Mouse (Mus musculus) MEL (cell line): ENCODE results near the gene Rmnd1. TPM values are rescaled to one million over a fixed set of nuclear protein-coding genes. Genes with fewer than 3 reads are reported as not detected.

ENCODE experiments used
- DNase-seq: peaks from one replicate; pipeline ENCODE4 v3.0.0; 2011; ENCODE audit warnings: low read depth, low spot score
- H3K27ac ChIP-seq: 2 replicates; pipeline ENCODE4 v1.5.1; 2012; ENCODE audit warnings: low read depth, mild to moderate bottlenecking, control low read depth, low read length, moderate library complexity; ENCODE audit not compliant: control insufficient read depth
- H3K27me3 ChIP-seq, 2 experiments: fragments of 150-350 bp in 1 of 2; sonication (generic) in 1 of 2; 2 replicates each; pipeline ENCODE4 v1.6.1; 2012; ENCODE audit warnings: low read length in 2 of 2, mild to moderate bottlenecking in 2 of 2, improper control_type of control experiment in 1 of 2, moderate library complexity in 1 of 2; ENCODE audit not compliant: insufficient read depth in 2 of 2, control insufficient read depth in 1 of 2
- H3K36me3 ChIP-seq, 2 experiments: 2 replicates each; pipeline ENCODE4 v1.6.1; 2012 to 2014; ENCODE audit warnings: low read length in 2 of 2, improper control_type of control experiment in 1 of 2, inconsistent platforms in 1 of 2, mild to moderate bottlenecking in 1 of 2; ENCODE audit not compliant: insufficient read depth in 2 of 2, control insufficient read depth in 1 of 2
- H3K4me1 ChIP-seq, 2 experiments: fragments of 150-350 bp in 1 of 2; sonication (generic) in 1 of 2; 2 replicates each; pipeline ENCODE4 v1.6.1; 2012; ENCODE audit warnings: low read length in 2 of 2, improper control_type of control experiment in 1 of 2, mild to moderate bottlenecking in 1 of 2; ENCODE audit not compliant: insufficient read depth in 2 of 2, control insufficient read depth in 1 of 2
- H3K4me3 ChIP-seq, 2 experiments: fragments of 150-350 bp in 1 of 2; sonication (generic) in 1 of 2; 2 replicates each; pipeline ENCODE4 v1.5.1; 2012; ENCODE audit warnings: low read depth in 2 of 2, low read length in 2 of 2, mild to moderate bottlenecking in 2 of 2, moderate library complexity in 2 of 2, control low read depth in 1 of 2, improper control_type of control experiment in 1 of 2; ENCODE audit not compliant: control insufficient read depth in 1 of 2, insufficient read depth in 1 of 2
- H3K79me2 ChIP-seq: 2 replicates; pipeline ENCODE4 v1.6.1; 2012; ENCODE audit warnings: mild to moderate bottlenecking, low read length, moderate library complexity; ENCODE audit not compliant: control insufficient read depth, poor library complexity, insufficient read depth
- H3K9ac ChIP-seq: 2 replicates; pipeline ENCODE4 v1.6.1; 2012; ENCODE audit warnings: low read depth, mild to moderate bottlenecking, control low read depth, low read length, moderate library complexity; ENCODE audit not compliant: control insufficient read depth, poor library complexity, severe bottlenecking
- H3K9me3 ChIP-seq: fragments of 150-350 bp; sonication (generic); replicated peaks from 2 replicates; pipeline ENCODE4 v1.6.1; 2012; ENCODE audit warnings: mild to moderate bottlenecking, low read length, improper control_type of control experiment, moderate library complexity; ENCODE audit not compliant: insufficient read depth
- BHLHE40 ChIP-seq: IDR thresholded peaks from 2 replicates; pipeline ENCODE4 v1.6.1; 2012; ENCODE audit warnings: low read depth, mild to moderate bottlenecking, inconsistent platforms, low read length, improper control_type of control experiment, borderline replicate concordance
- CHD2 ChIP-seq: IDR thresholded peaks from 2 replicates; pipeline ENCODE4 v1.6.1; 2011; ENCODE audit warnings: low read length, improper control_type of control experiment
- EP300 ChIP-seq, 2 experiments: IDR thresholded peaks; 2 replicates each; pipeline ENCODE4 v1.6.1; 2011; ENCODE audit warnings: improper control_type of control experiment in 2 of 2, low read length in 2 of 2, low read depth in 1 of 2, mild to moderate bottlenecking in 1 of 2
- ETS1 ChIP-seq: IDR thresholded peaks from 2 replicates; pipeline ENCODE4 v1.6.1; 2012; ENCODE audit warnings: low read depth, mild to moderate bottlenecking, inconsistent platforms, low read length, improper control_type of control experiment, moderate library complexity
- KAT2A ChIP-seq: conservative IDR thresholded peaks from 2 replicates; pipeline ENCODE4 v1.6.1; 2012; ENCODE audit warnings: low read depth, low read length, improper control_type of control experiment, inconsistent platforms
- MAX ChIP-seq: IDR thresholded peaks from 2 replicates; pipeline ENCODE4 v1.6.1; 2011; ENCODE audit warnings: low read length, improper control_type of control experiment
- MAZ ChIP-seq: IDR thresholded peaks from 2 replicates; pipeline ENCODE4 v1.6.1; 2012; ENCODE audit warnings: low read depth, mild to moderate bottlenecking, inconsistent platforms, low read length, improper control_type of control experiment
- MEF2A ChIP-seq: IDR thresholded peaks from 2 replicates; pipeline ENCODE4 v1.6.1; 2014; ENCODE audit warnings: low read depth, mild to moderate bottlenecking, inconsistent platforms, low read length, improper control_type of control experiment; ENCODE audit not compliant: poor library complexity, insufficient replicate concordance, severe bottlenecking; ENCODE audit errors: extremely low read depth
- MXI1 ChIP-seq: IDR thresholded peaks from 2 replicates; pipeline ENCODE4 v1.6.1; 2011; ENCODE audit warnings: mild to moderate bottlenecking, low read depth, low read length, improper control_type of control experiment
- NELFE ChIP-seq: IDR thresholded peaks from 2 replicates; pipeline ENCODE4 v1.6.1; 2011; ENCODE audit warnings: low read depth, low read length, improper control_type of control experiment
- POLR2A ChIP-seq, 2 experiments: IDR thresholded peaks; 2 replicates each; pipeline ENCODE4 v1.6.1; 2011 to 2012; ENCODE audit warnings: low read length in 2 of 2, mild to moderate bottlenecking in 2 of 2, control low read depth in 1 of 2, improper control_type of control experiment in 1 of 2, low read depth in 1 of 2, moderate library complexity in 1 of 2; ENCODE audit not compliant: control insufficient read depth in 1 of 2, insufficient read depth in 1 of 2, poor library complexity in 1 of 2
- POLR2AphosphoS2 ChIP-seq: IDR thresholded peaks from 2 replicates; pipeline ENCODE4 v1.6.1; 2011; ENCODE audit warnings: low read length, improper control_type of control experiment
- RAD21 ChIP-seq: IDR thresholded peaks from 2 replicates; pipeline ENCODE4 v1.6.1; 2011; ENCODE audit warnings: mild to moderate bottlenecking, low read depth, low read length, improper control_type of control experiment
- SIN3A ChIP-seq: IDR thresholded peaks from 2 replicates; pipeline ENCODE4 v1.6.1; 2012; ENCODE audit warnings: low read length, improper control_type of control experiment, inconsistent platforms
- TAL1 ChIP-seq: IDR thresholded peaks from 2 replicates; pipeline ENCODE4 v1.6.1; 2012; ENCODE audit warnings: mild to moderate bottlenecking, inconsistent platforms, low read length, moderate library complexity, mixed read lengths
- TBP ChIP-seq: IDR thresholded peaks from 2 replicates; pipeline ENCODE4 v1.8.0; 2011; ENCODE audit warnings: low read depth, low read length, improper control_type of control experiment
- UBTF ChIP-seq: IDR thresholded peaks from 2 replicates; pipeline ENCODE4 v1.6.1; 2012; ENCODE audit warnings: low read depth, mild to moderate bottlenecking, inconsistent platforms, low read length, improper control_type of control experiment, moderate library complexity, borderline replicate concordance; ENCODE audit not compliant: insufficient read depth
- USF1 ChIP-seq: IDR thresholded peaks from 2 replicates; pipeline ENCODE4 v1.6.1; 2014; ENCODE audit warnings: low read depth, mild to moderate bottlenecking, inconsistent platforms, low read length, improper control_type of control experiment, moderate library complexity
- USF2 ChIP-seq, 2 experiments: IDR thresholded peaks; 2 replicates each; pipeline ENCODE4 v1.6.1; 2011 to 2012; ENCODE audit warnings: improper control_type of control experiment in 2 of 2, low read length in 2 of 2, borderline replicate concordance in 1 of 2, inconsistent platforms in 1 of 2, low read depth in 1 of 2, mild to moderate bottlenecking in 1 of 2; ENCODE audit not compliant: insufficient read depth in 1 of 2
- ZC3H11A ChIP-seq: IDR thresholded peaks from 2 replicates; pipeline ENCODE4 v1.6.1; 2012; ENCODE audit warnings: low read depth, mild to moderate bottlenecking, inconsistent platforms, low read length, improper control_type of control experiment
- ZKSCAN1 ChIP-seq: IDR thresholded peaks from 2 replicates; pipeline ENCODE4 v1.6.1; 2012; ENCODE audit warnings: low read depth, mild to moderate bottlenecking, inconsistent platforms, low read length, improper control_type of control experiment, moderate library complexity
- ZMIZ1 ChIP-seq: IDR thresholded peaks from 2 replicates; pipeline ENCODE4 v1.6.1; 2012; ENCODE audit warnings: low read depth, mild to moderate bottlenecking, inconsistent platforms, low read length, improper control_type of control experiment, moderate library complexity
- ZNF384 ChIP-seq: IDR thresholded peaks from 2 replicates; pipeline ENCODE4 v1.6.1; 2012; ENCODE audit warnings: low read depth, mild to moderate bottlenecking, inconsistent platforms, low read length, improper control_type of control experiment
- polyA plus RNA-seq, 2 experiments: library from polyadenylated mRNA; stranded (reverse) in 1 of 2; unstranded in 1 of 2; fragments of >175 nt in 1 of 2; fragments of >200 nt in 1 of 2; gene quantifications; 2 replicates each; pipeline versions ENCODE4 v1.2.1 to v1.2.4; 2012; ENCODE audit warnings: low replicate concordance in 2 of 2, low read depth in 1 of 2; ENCODE audit not compliant: insufficient read length in 2 of 2, insufficient read depth in 1 of 2, missing spikeins in 1 of 2
- total RNA-seq: library from RNA; depleted of rRNA; stranded (reverse); fragments of 300-350 nt; gene quantifications from 2 replicates; pipeline ENCODE4 v1.2.3, GENCODE M21; 2012

Rmnd1 gene
- total and polyA plus RNA-seq, 3 experiments, result 38.8 to 39.6 TPM; not detected in 1

GRCm38 (mm10) chr10:4375267-4375666, 56.9 kb downstream of the Rmnd1 start:
- DNase-seq, result no peak
- Histone ChIP-seq H3K4me1 (no peaks in the 10 kb centered on the region), H3K9me3 (no peaks in the 10 kb centered on the region), H3K27me3 (no peaks in the 10 kb centered on the region), H3K36me3 (no peaks in the 10 kb centered on the region), H3K4me3 (no peak overlapping the region), H3K79me2 (no peaks in the 10 kb centered on the region; the same call in 1 of the 2 replicates), H3K9ac (no peak overlapping the region), H3K27ac (no peak overlapping the region)
- TF ChIP-seq BHLHE40, result no peak
- no peak for TF ChIP-seq SIN3A
- TF ChIP-seq TAL1, result no peak
- no peak for TF ChIP-seq ETS1
- TF ChIP-seq RAD21, result no peak
- TF ChIP-seq TBP, result no peak
- no peak for TF ChIP-seq UBTF
- TF ChIP-seq KAT2A, result no peak
- TF ChIP-seq NELFE, result no peak
- no peak for TF ChIP-seq CHD2
- TF ChIP-seq POLR2A (IDR thresholded peaks at IDR 0.05; ENCODE audit: control insufficient read depth in 1 of 2, insufficient read depth in 1 of 2, low read depth in 1 of 2, low read length in 2 of 2, poor library complexity in 1 of 2), result no peak
- TF ChIP-seq MXI1, result no peak
- no peak for TF ChIP-seq POLR2AphosphoS2
- TF ChIP-seq ZC3H11A, result no peak
- TF ChIP-seq ZKSCAN1, result no peak

- Histone ChIP-seq H3K4me1 (no peaks in the 10 kb centered on the region), H3K9ac (no peak overlapping the region), H3K4me3 (no peak overlapping the region), H3K79me2 (no peaks in the 10 kb centered on the region; the same call in 1 of the 2 replicates), H3K9me3 (no peaks in the 10 kb centered on the region), H3K27ac (no peak overlapping the region), H3K27me3 (no peaks in the 10 kb centered on the region), H3K36me3 (no peaks in the 10 kb centered on the region)
- no peak for DNase-seq
- TF ChIP-seq EP300 (IDR thresholded peaks at IDR 0.05; ENCODE audit: low read depth in 1 of 2, low read length in 2 of 2), result no peak
- TF ChIP-seq ZNF384, result no peak
- TF ChIP-seq, all 39 proteins: peak for 0
Measured at GRCm38 (mm10) chr10:4374734-4375133, 57.5 kb downstream of the Rmnd1 start.

- Histone ChIP-seq H3K27ac (no peak overlapping the region), H3K27me3 (no peaks in the 10 kb centered on the region), H3K36me3 (no peaks in the 10 kb centered on the region), H3K9ac (no peak overlapping the region), H3K4me1 (no peaks in the 10 kb centered on the region), H3K4me3 (no peak overlapping the region), H3K9me3 (no peaks in the 10 kb centered on the region), H3K79me2 (no peaks in the 10 kb centered on the region; the same call in 1 of the 2 replicates)
- no peak for TF ChIP-seq EP300 (IDR thresholded peaks at IDR 0.05; ENCODE audit: low read depth in 1 of 2, low read length in 2 of 2)
- TF ChIP-seq TBP, result no peak
- no peak for TF ChIP-seq MAX
- TF ChIP-seq MAZ, result no peak
- TF ChIP-seq ZMIZ1, result no peak
- TF ChIP-seq MEF2A, result no peak
- TF ChIP-seq USF1, result no peak
- TF ChIP-seq POLR2AphosphoS2, result no peak
- no peak for TF ChIP-seq POLR2A (IDR thresholded peaks at IDR 0.05; ENCODE audit: control insufficient read depth in 1 of 2, insufficient read depth in 1 of 2, low read depth in 1 of 2, low read length in 2 of 2, poor library complexity in 1 of 2)
- TF ChIP-seq USF2 (IDR thresholded peaks at IDR 0.05; ENCODE audit: borderline replicate concordance in 1 of 2, insufficient read depth in 1 of 2, low read depth in 1 of 2, low read length in 2 of 2), result no peak
- DNase-seq, result no peak
Measured at GRCm38 (mm10) chr10:4374239-4374638, 57.9 kb downstream of the Rmnd1 start.
